Mouse (Mus musculus) liver, adult 2 months (tissue): Measurements from ENCODE around the gene Rhoc.

Experiments
- CTCF ChIP-seq: fragments of 200-500 bp; IDR thresholded peaks from 2 replicates; pipeline ENCODE4 v1.5.1; 2011; ENCODE audit warnings: low read depth, low read length, control low read depth
- POLR2A ChIP-seq: fragments of 200-500 bp; IDR thresholded peaks from 2 replicates; pipeline ENCODE4 v1.6.1; 2011; ENCODE audit warnings: low read length, control low read depth; ENCODE audit not compliant: insufficient read depth; ENCODE audit errors: extremely low read depth

DNA sequence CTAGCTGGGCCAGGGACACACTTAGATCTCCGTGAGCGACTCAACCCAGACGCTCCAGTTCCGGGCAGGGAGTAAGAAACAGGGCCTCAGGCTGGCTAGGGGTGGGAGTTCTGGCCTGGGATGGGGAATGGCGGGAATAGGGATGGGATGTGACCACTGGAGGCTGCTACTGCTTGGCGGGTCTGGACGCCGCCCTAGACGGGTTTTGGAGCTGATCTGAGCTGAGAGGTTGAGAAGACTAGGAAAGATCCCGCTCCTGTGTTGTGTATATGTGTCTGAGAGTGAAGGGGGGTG lies 1.1 kb downstream of the Rhoc start:
- TF ChIP-seq POLR2A (no peak), CTCF (no peak)
